Mouse (Mus musculus): ENCODE measurements around the gene Wnt5b.

The Wnt5b gene

DNA sequence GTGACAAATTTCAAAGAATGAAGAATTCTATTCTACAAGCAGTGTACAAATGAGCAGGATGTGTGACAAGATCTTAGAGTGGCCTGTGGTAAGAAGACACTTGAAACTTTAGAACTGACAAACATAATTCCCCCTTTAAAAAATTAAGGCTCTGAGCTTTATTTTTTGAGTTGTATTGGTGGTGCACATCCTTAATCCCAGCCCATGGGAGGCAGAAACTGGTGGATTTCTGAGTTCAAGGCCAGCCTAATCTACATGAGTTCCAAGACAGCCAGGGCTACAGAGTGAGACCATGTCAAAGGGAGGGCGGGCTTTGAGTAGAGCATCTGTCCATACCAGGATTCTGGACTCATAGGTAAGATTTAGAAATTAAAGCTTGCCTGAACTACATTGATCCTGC is 157.3 kb downstream of the Wnt5b start:
- DNase-seq (ENCODE audit: low spot score in 2 of 2): no peak

DNA sequence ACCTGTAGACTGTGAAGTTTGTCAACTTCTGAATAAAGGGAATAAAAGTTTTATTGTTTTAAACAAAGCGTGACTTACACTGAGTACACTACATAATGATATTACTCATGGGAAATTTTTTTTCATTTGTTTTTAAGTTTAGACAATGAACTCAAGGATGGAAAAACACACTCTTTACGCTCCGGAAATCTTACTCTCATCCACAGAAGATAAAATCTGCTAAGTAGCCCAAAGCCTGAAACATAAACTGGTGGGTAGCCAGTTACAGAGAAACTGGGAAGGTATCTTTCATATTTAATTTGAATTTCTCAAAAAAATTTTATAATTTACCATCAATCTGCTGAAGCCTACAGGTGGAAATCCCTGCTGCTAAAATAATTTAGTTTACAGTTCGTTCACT is 157.7 kb downstream of the Wnt5b start:
- DNase-seq (ENCODE audit: low spot score in 2 of 2): no peak

DNA sequence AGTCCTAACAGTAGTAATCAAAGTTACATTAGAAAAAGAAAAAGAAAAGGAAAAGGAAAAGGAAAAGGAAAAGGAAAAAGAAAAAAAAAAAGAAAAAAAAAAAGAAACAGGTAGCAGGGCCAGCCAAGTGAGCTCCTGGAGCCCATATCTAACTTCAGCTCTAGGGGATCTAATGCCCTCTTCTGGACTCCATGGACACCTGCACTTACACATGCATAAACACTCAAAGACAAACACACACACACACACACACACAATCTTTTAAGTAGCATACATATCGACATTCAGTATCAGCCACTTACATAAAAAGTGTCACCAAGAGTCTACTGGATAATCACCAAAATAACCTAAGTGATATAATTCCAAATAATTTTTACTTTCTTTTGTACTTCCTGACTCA is 158.5 kb downstream of the Wnt5b start:
- DNase-seq (ENCODE audit: low spot score in 2 of 2): no peak

Data from frontal cortex, postnatal 25 days (tissue).